8 mouse cellular contexts compared by ENCODE assay signal in genomic region chr11:69632284-69633089, GRCm38 (mm10). TPM values are rescaled to one million over a fixed set of nuclear protein-coding genes. Genes with fewer than 3 reads are reported as not detected.
DNase-seq lines count a peak whose midpoint lies in the region; ATAC-seq lines count a peak whose summit lies in the region.

Fxr2 (plus strand) TSS chr11:69632990.

- H3K9ac ChIP-seq in hindbrain, embryonic 12.5 days, result peak within 1 kb of the TSS; percentile 99

- no peaks in the 10 kb centered on the region for H3K27me3 ChIP-seq in hindbrain, embryonic 12.5 days

- peak within 1 kb of the TSS; percentile 100 for H3K4me3 ChIP-seq in hindbrain, embryonic 12.5 days

- H3K4me2 ChIP-seq in hindbrain, embryonic 12.5 days (replicated peaks), result peak within 1 kb of the TSS; percentile 78

- H3K4me1 ChIP-seq in hindbrain, embryonic 12.5 days, result peaks cover 29% of the 10 kb centered on the region

- H3K36me3 ChIP-seq in hindbrain, embryonic 12.5 days, result no peaks in the 10 kb centered on the region

- H3K9me3 ChIP-seq in hindbrain, embryonic 12.5 days (replicated peaks), result no peaks in the 10 kb centered on the region

- under 1% methylated on average over 54 of the region's 56 CpGs for WGBS in hindbrain, embryonic 12.5 days

- peak within 1 kb of the TSS; percentile 99 for H3K27ac ChIP-seq in hindbrain, embryonic 12.5 days

- peak; percentile 99 for ATAC-seq in hindbrain, embryonic 12.5 days (ENCODE audit: low FRiP score)

- peak; percentile 100 for DNase-seq in NIH3T3 (ENCODE audit: low read depth)
- peak; percentile 100 for DNase-seq in cerebellum, postnatal 10 days
- DNase-seq in frontal cortex, postnatal 10 days (ENCODE audit: low spot score in 2 of 2), result peak; percentile 100
- peak; percentile 100 for DNase-seq in layer of hippocampus, postnatal 14 days (ENCODE audit: low spot score in 2 of 2)
- DNase-seq in lung, postnatal 14 days, result peak; percentile 100
- DNase-seq in retina, adult 2 months (ENCODE audit: low read depth, low spot score), result peak; percentile 100
- DNase-seq in thymus, postnatal 36 days, result peak; percentile 100

RNA-seq across cellular contexts. Expression of gene Fxr2, which starts in this region (rescaled TPM):
- polyA plus RNA-seq in hindbrain, embryonic 12.5 days (2016; fragmentation: Nextera tagmentation; extraction: Ambion mirVana), result 62.7 and 62.8 TPM in 2 replicates
- 100 to 1,000 TPM; 105 to 106 TPM for total RNA-seq in layer of hippocampus, postnatal 14 days (2021)

Comparison
In these comparisons a context has a peak if more than half of its experiments do, and no peak if none do; other contexts are left out.
1. Peak in every context shown above with its lines: DNase-seq, ATAC-seq, H3K4me3 ChIP-seq and H3K27ac ChIP-seq.